Mouse (Mus musculus) bone marrow macrophage, adult 2 months (primary cell): ENCODE measurements at regions not wholly inside any gene's neighbourhood (a gene's known extent, or its start where the extent isn't known, plus 50 kb on each side); places are given as distances from the start of the nearest gene placed in this dataset.

Experiments used
- CTCF ChIP-seq: IDR thresholded peaks from 2 replicates; pipeline ENCODE4 v1.5.1; 2012; ENCODE audit warnings: low read depth, mild to moderate bottlenecking, low read length, moderate library complexity
- POLR2A ChIP-seq: IDR thresholded peaks from 2 replicates; pipeline ENCODE4 v1.6.1; 2012; ENCODE audit warnings: mild to moderate bottlenecking, low read depth, low read length, borderline replicate concordance

- TF ChIP-seq CTCF (no peak), POLR2A (no peak)
These were observed 259.3 kb upstream of the Hs6st1 start for GRCm38 (mm10) chr1:35808894-35809293.
